Mouse (Mus musculus): ENCODE results near the gene Maz.

DNA sequence TGATC lies 10.6 kb downstream of the Maz start, which contains the start of gene Pagr1b:
- TF ChIP-seq EP300 (IDR thresholded peaks at IDR 0.05; ENCODE audit: low read depth) (no peak), CTCF (IDR thresholded peaks at IDR 0.05; ENCODE audit: low read depth) (no peak)

Data from liver, embryonic 14.5 days (tissue).